Mouse (Mus musculus) CH12.LX (cell line): ENCODE results near the gene Tcea3.

Experiments used
- CHD1 ChIP-seq: IDR thresholded peaks from 2 replicates; pipeline ENCODE4 v1.6.1; 2012; ENCODE audit warnings: low read depth, low read length, improper control_type of control experiment, inconsistent platforms
- CTCF ChIP-seq, 2 experiments: IDR thresholded peaks in 1 of 2; conservative IDR thresholded peaks in 1 of 2; 2 replicates each; pipeline ENCODE4 v1.5.1; 2011 to 2012; ENCODE audit warnings: low read depth in 2 of 2, low read length in 2 of 2, improper control_type of control experiment in 1 of 2, inconsistent platforms in 1 of 2, mild to moderate bottlenecking in 1 of 2, moderate library complexity in 1 of 2
- E2F4 ChIP-seq: IDR thresholded peaks from 2 replicates; pipeline ENCODE4 v1.6.1; 2011; ENCODE audit warnings: low read depth, low read length, improper control_type of control experiment; ENCODE audit not compliant: insufficient replicate concordance
- ELF1 ChIP-seq: IDR thresholded peaks from 2 replicates; pipeline ENCODE4 v1.6.1; 2014; ENCODE audit warnings: low read depth, mild to moderate bottlenecking, inconsistent platforms, low read length, improper control_type of control experiment
- EP300 ChIP-seq: IDR thresholded peaks from 2 replicates; pipeline ENCODE4 v1.6.1; 2011; ENCODE audit warnings: low read length, improper control_type of control experiment
- HCFC1 ChIP-seq: IDR thresholded peaks from 2 replicates; pipeline ENCODE4 v1.6.1; 2012; ENCODE audit warnings: low read depth, mild to moderate bottlenecking, inconsistent platforms, low read length, improper control_type of control experiment
- IRF4 ChIP-seq: IDR thresholded peaks from 2 replicates; pipeline ENCODE4 v1.6.1; 2014; ENCODE audit warnings: low read depth, mild to moderate bottlenecking, inconsistent platforms, low read length, improper control_type of control experiment
- KAT2A ChIP-seq: IDR thresholded peaks from 2 replicates; pipeline ENCODE4 v1.6.1; 2012; ENCODE audit warnings: low read length, improper control_type of control experiment, inconsistent platforms; ENCODE audit not compliant: insufficient replicate concordance
- MAZ ChIP-seq: IDR thresholded peaks from 2 replicates; pipeline ENCODE4 v1.6.1; 2012; ENCODE audit warnings: low read depth, mild to moderate bottlenecking, inconsistent platforms, low read length, improper control_type of control experiment, moderate library complexity
- MEF2A ChIP-seq: IDR thresholded peaks from 2 replicates; pipeline ENCODE4 v1.6.1; 2014; ENCODE audit warnings: low read depth, mild to moderate bottlenecking, inconsistent platforms, low read length, improper control_type of control experiment, borderline replicate concordance
- POLR2AphosphoS2 ChIP-seq: IDR thresholded peaks from 2 replicates; pipeline ENCODE4 v1.6.1; 2011; ENCODE audit warnings: low read depth, low read length, improper control_type of control experiment
- ZKSCAN1 ChIP-seq: IDR thresholded peaks from 2 replicates; pipeline ENCODE4 v1.6.1; 2012; ENCODE audit warnings: low read depth, inconsistent platforms, low read length, improper control_type of control experiment, borderline replicate concordance
- ZMIZ1 ChIP-seq: IDR thresholded peaks from 2 replicates; pipeline ENCODE4 v1.6.1; 2012; ENCODE audit warnings: low read depth, mild to moderate bottlenecking, inconsistent platforms, low read length, improper control_type of control experiment

- TF ChIP-seq ELF1 = no peak
- no peak for TF ChIP-seq ZKSCAN1
- no peak for TF ChIP-seq POLR2AphosphoS2
- no peak for TF ChIP-seq IRF4
- no peak for TF ChIP-seq CTCF (conservative IDR thresholded peaks at IDR 0.05 in 1 of 2, IDR thresholded peaks at IDR 0.05 in 1 of 2; ENCODE audit: low read depth in 2 of 2, low read length in 2 of 2)
- TF ChIP-seq HCFC1 = no peak
- no peak for TF ChIP-seq KAT2A
- no peak for TF ChIP-seq E2F4
- TF ChIP-seq MEF2A = no peak
- no peak for TF ChIP-seq EP300
- no peak for TF ChIP-seq ZMIZ1
- TF ChIP-seq MAZ = no peak
- no peak for TF ChIP-seq CHD1
Observed at GRCm38 (mm10) chr4:136204775-136205174, 42.8 kb upstream of the Tcea3 start.
